Mouse (Mus musculus) midbrain, embryonic 15.5 days (tissue): ENCODE measurements around the gene Kcnb1. TPM values are rescaled to one million over a fixed set of nuclear protein-coding genes. Genes with fewer than 3 reads are reported as not detected.

ENCODE experiments used
- ATAC-seq: fragments of 200-750 bp; cut with Nextera tagmentation; replicated peaks from 2 replicates; pipeline ENCODE4 v1.8.0; 2017; ENCODE audit warnings: moderate TSS enrichment
- H3K27ac ChIP-seq: fragments of 300-500 bp; sonication (generic); 2 replicates; pipeline ENCODE4 v1.5.1; 2015; ENCODE audit warnings: mild to moderate bottlenecking, inconsistent platforms
- H3K27me3 ChIP-seq: fragments of 300-500 bp; sonication (generic); replicated peaks from 2 replicates; pipeline ENCODE4 v1.6.1; 2015; ENCODE audit warnings: inconsistent platforms
- H3K36me3 ChIP-seq: fragments of 300-500 bp; sonication (generic); replicated peaks from 2 replicates; pipeline ENCODE4 v1.6.1; 2015; ENCODE audit warnings: inconsistent platforms
- H3K4me1 ChIP-seq: fragments of 300-500 bp; sonication (generic); 2 replicates; pipeline ENCODE4 v1.6.1; 2015; ENCODE audit warnings: inconsistent platforms
- H3K4me2 ChIP-seq: fragments of 300-500 bp; sonication (generic); 2 replicates; pipeline ENCODE4 v1.6.1; 2015; ENCODE audit warnings: inconsistent platforms, mild to moderate bottlenecking, moderate library complexity
- H3K4me3 ChIP-seq: fragments of 300-500 bp; sonication (generic); 2 replicates; pipeline ENCODE4 v1.5.1; 2015; ENCODE audit warnings: mild to moderate bottlenecking, inconsistent platforms
- H3K9ac ChIP-seq: fragments of 300-500 bp; sonication (generic); 2 replicates; pipeline ENCODE4 v1.6.1; 2015; ENCODE audit warnings: mild to moderate bottlenecking, inconsistent platforms
- H3K9me3 ChIP-seq: fragments of 300-500 bp; sonication (generic); 2 replicates; pipeline ENCODE4 v1.6.1; 2016; ENCODE audit warnings: inconsistent platforms
- WGBS: fragments of 180-500 bp; shearing (Covaris S2); methylation state at CpG from one replicate; pipeline ENCODE4 v1.1.7; 2015; ENCODE audit warnings: mixed read lengths; 5-methylcytosine and 5-hydroxymethylcytosine counted together
- polyA plus RNA-seq: library from polyadenylated mRNA; unstranded; fragments of >200 nt; fragmentation: Nextera tagmentation; extraction: Ambion mirVana; gene quantifications from 2 replicates; pipeline ENCODE4 v1.2.1, GENCODE M21; 2015

The Kcnb1 gene
- polyA plus RNA-seq, 1 experiment from 2014 or later: 3.3 TPM

DNA sequence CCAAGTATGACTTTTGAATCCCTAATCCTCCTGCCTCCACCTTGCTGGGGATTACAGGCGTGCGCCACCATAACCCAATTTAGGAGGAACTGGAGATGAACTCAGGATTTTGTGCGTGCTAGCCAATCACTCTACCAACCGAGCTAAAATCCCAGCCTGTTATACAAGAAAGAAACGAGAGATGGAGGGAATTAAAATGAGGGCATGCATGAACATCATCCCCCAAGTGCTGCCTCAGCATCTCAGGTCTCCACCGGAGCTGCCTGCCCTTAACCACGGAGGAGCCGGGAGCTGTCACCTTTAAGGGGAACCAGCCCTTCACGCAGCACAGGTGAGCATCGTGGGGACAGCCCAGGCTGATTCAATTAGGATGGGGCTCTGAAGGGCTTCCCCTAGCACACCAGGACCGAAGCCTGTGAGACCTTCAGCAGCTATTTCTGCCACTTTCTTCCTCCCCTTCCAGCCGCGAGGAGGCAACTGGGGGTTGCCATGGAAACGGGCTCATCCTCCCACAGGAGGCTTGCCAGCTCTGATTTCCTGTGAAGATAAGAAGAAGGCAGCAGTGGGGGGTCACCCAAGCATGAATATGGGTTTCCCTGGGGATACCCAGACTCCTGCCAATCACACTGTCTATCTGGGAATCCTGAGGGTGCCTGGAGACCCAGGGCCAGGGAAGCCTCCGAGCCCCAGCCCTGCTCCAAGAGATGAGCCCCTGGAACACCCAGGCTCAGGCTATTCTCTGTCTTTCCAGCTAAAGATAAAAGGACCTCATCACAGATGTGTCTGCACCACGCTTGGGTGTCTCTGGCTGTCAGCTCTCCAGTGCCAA is 11.7 kb upstream of the Kcnb1 start:
- no peaks in the 10 kb centered on the region for H3K27me3 ChIP-seq
- H3K27ac ChIP-seq: peak overlapping the region; percentile 94
- H3K9me3 ChIP-seq: no peaks in the 10 kb centered on the region
- H3K4me2 ChIP-seq: peak overlapping the region; percentile 47
- H3K36me3 ChIP-seq: no peaks in the 10 kb centered on the region
- 13% methylated on average over 16 of the region's 16 CpGs for WGBS
- peaks cover 27% of the 10 kb centered on the region for H3K4me1 ChIP-seq
- H3K9ac ChIP-seq: peak overlapping the region; percentile 22; the same call in 1 of the 2 replicates
- H3K4me3 ChIP-seq: 0 out of 2 replicates have a peak overlapping the region, but pooled peaks have one; percentile 6
- ATAC-seq: peak; percentile 74

DNA sequence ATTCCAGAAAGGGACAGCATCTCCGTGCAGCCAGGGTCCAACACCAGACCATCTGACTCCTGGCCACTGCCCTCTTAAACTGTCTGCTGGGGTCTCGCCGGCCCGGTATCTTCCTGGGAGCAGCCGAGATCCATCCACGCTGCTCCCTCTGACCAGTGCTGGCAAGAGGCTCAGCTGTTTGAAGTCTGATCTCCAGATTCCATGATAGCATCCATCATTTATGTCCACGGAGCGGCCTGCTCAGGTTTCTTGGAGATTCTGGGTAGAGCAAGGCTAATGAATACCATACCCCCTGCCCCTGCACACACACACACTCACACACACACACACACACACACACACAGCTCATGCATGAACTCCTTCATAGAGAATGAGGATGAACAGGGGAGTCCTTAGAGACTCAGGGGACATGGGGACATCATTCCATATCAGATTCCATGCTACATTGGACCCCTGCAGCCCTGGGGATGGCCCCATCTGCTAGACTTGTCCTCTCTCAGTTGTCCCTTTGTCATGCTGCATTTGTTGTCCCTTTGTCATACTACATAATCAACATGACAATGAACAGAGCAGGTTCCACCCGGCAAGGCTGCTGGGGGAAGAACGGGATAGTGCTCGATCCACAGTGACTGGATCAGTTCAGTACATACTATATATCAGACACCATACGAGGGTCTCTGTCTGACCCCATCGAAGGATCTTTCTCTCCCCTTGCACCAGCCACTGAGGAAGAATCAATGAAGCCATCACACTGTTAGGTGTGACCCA is 8.9 kb upstream of the Kcnb1 start:
- H3K4me3 ChIP-seq: no peak overlapping the region
- ATAC-seq: no peak
- H3K27ac ChIP-seq: no peak overlapping the region
- no peaks in the 10 kb centered on the region for H3K9me3 ChIP-seq
- 57% methylated on average over 13 of the region's 13 CpGs for WGBS
- peaks cover 27% of the 10 kb centered on the region for H3K4me1 ChIP-seq
- H3K36me3 ChIP-seq: no peaks in the 10 kb centered on the region
- H3K27me3 ChIP-seq: no peaks in the 10 kb centered on the region
- H3K4me2 ChIP-seq: no peak overlapping the region
- H3K9ac ChIP-seq: no peak overlapping the region

DNA sequence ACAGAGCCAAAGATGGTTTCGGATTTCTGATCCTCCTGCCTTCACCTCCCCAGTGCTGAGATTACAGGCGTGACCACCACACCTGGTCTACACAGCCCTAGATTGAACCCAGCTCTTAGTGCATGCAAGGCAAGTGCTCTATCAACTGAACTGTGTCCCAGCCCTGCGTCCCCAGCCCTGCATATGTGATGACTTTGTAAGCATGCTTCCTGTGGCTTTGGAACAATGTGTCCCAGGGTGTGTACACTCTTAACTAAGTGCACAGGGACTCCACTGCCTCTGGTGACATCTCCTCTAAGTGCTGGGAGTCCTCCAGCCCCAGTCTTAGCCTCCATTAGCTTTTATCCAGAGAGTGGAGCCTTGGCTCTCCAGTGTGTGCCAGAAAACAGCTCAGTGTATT is 3.4 kb upstream of the Kcnb1 start:
- peaks cover 23% of the 10 kb centered on the region for H3K4me1 ChIP-seq
- no peaks in the 10 kb centered on the region for H3K36me3 ChIP-seq
- no peak overlapping the region for H3K4me2 ChIP-seq
- no peaks in the 10 kb centered on the region for H3K9me3 ChIP-seq
- ATAC-seq: no peak
- H3K27me3 ChIP-seq: peaks cover 12% of the 10 kb centered on the region
- WGBS: 92% methylated on average over 3 of the region's 3 CpGs
- no peak overlapping the region for H3K4me3 ChIP-seq
- no peak overlapping the region for H3K9ac ChIP-seq
- H3K27ac ChIP-seq: no peak overlapping the region

DNA sequence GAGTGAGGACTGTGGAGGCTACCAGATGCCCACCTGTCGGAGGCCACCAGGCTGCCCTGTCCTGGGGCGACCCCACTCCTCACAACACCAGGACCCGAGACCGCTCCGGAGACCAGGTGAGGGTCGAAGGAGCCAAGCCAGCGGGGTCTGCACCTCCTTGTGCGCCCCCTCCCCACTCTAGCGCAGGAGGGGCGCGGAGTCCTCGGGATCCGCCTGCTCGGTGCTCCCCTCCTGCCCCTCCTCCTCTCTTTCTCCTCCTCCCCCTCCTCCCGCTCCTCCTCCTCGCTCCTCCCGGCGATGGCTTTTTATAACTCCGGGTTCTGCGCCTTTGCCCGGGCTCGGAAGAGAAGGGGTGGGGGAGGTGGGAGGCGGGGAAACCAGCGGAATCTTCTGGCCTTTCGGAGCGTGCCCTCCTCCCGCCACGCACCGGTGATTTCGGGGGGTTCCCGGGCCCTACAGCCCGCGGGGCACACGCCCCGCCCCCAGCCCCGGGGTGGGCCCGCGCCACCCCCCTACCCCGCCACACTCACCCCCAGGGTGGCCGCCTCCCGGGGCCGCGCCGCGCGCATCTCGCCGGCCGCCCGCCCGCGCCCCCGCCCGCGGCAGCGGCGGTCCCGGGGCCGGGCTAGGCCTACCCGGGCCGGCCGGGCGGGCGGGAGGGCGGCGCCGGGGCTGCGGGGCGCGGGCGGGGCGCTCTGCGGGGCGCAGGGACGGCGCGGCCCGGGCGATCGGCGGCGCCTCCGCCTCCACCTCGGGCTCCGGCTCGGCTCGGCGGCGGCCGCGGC is 472 bp downstream of the Kcnb1 start:
- H3K36me3 ChIP-seq: 0 out of 2 replicates have a peak, but pooled peaks cover 4% of the 10 kb centered on the region
- peaks cover 15% of the 10 kb centered on the region for H3K27me3 ChIP-seq
- peak overlapping the region; percentile 71 for H3K4me2 ChIP-seq
- H3K4me1 ChIP-seq: peaks cover 51% of the 10 kb centered on the region
- peak overlapping the region; percentile 62; the same call in 1 of the 2 replicates for H3K27ac ChIP-seq
- ATAC-seq: peak; percentile 50
- WGBS: 1% methylated on average over 42 of the region's 91 CpGs
- peak overlapping the region; percentile 63 for H3K9ac ChIP-seq
- peak overlapping the region; percentile 63 for H3K4me3 ChIP-seq
- H3K9me3 ChIP-seq: no peaks in the 10 kb centered on the region

DNA sequence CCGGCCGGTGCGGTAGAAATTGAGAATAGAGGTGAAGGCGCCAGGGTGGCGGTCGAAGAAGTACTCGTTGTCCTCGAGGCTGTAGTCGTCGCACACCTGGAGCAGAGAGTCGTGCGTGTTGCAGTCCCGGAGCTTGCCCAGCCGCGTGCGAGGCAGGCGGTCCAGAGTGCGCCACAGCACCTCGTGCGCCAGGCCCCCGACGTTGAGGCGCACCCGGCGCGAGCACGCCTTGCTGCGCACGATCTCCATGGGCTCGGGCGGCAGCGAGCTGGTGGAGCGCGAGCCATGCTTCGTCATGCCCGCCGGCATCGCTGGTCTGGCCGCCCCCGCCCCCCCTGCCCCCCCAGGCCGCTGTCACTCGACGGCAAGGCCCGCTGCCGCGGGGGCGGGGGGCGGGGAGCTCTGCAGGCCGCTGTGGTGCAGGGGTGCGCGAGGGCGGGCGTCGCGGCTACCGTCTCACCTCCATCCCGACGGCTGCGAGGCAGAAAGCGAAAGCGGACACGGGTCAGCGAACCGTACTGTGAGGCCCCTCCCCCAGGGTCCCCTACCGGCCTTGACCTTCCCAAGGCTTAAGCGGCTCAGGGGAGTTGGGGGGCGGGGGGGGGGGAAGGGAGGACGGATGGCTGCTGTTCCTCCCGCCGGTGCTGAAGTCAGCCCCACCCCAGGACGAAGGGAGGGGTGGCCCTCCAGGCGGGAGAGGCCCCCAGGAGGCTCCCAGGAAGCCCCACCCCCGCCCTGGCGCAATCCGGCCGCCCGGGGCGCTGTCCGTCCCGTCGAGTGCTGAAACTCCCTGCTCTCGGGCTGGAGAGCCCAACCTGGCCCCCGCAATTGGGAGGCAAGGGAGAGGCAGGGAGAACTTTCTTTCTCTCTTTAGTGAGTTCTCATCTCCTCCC is 1.4 kb downstream of the Kcnb1 start:
- Histone ChIP-seq H3K9me3 (no peaks in the 10 kb centered on the region), H3K9ac (peak overlapping the region; percentile 63; the same call in 1 of the 2 replicates), H3K36me3 (0 out of 2 replicates have a peak, but pooled peaks cover 5% of the 10 kb centered on the region), H3K4me2 (peak overlapping the region; percentile 71), H3K4me1 (peaks cover 55% of the 10 kb centered on the region), H3K27me3 (peaks cover 15% of the 10 kb centered on the region), H3K4me3 (peak overlapping the region; percentile 63), H3K27ac (no peak overlapping the region)
- peak; percentile 4; the same call in 1 of the 2 replicates for ATAC-seq
- WGBS: 19% methylated on average over 71 of the region's 83 CpGs

DNA sequence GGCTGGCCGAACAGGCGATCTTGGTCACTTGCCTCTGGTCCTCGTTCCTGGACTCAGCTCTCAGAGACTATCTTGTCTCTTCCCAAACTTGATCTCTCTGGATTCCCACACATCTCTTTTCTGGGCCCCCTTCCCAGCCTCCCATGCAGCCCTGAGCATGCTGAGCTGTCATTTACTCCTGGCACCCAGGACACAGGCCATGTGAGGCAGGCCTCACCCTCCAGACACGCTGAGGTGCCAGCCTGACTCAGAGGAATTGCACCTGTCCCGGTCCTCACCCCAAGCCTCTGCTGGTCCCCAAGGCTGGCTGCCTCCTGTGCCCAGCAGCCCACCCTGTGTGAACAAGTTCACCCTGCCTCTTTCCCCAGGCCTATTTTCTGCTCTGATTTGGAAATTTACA is 2.8 kb downstream of the Kcnb1 start:
- Histone ChIP-seq H3K27ac (no peak overlapping the region), H3K36me3 (0 out of 2 replicates have a peak, but pooled peaks cover 5% of the 10 kb centered on the region)

DNA sequence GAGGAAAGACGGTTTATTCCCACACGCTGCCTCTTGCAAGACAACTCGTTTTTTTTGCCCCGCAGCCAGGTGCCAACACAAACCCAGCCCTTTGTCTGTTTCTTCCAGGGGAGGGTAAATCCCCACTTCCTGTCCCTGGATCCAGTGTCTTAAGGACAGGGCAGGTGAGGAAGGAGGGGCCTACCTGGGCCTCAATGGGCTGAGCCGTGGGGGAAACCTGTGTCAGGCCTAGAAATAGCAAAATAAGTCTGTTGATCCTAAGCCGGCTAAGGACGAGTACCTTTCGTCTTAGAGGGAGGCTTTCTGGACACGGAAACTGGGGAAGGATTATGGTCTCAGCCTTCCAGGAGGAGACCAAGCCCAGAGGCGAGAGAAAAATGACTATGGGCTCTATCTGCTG is 3.4 kb downstream of the Kcnb1 start:
- H3K27me3 ChIP-seq: peaks cover 15% of the 10 kb centered on the region
- 0 out of 2 replicates have a peak, but pooled peaks cover 5% of the 10 kb centered on the region for H3K36me3 ChIP-seq
- ATAC-seq: no peak
- H3K9me3 ChIP-seq: no peaks in the 10 kb centered on the region
- H3K9ac ChIP-seq: no peak overlapping the region
- no peak overlapping the region for H3K4me3 ChIP-seq
- WGBS: 39% methylated on average over 10 of the region's 10 CpGs
- H3K4me2 ChIP-seq: peak overlapping the region; percentile 7; the same call in 1 of the 2 replicates
- H3K27ac ChIP-seq: no peak overlapping the region
- peaks cover 55% of the 10 kb centered on the region for H3K4me1 ChIP-seq

More for the DNA sequence above, 2.8 kb downstream of the Kcnb1 start:
- Histone ChIP-seq H3K4me2 (peak overlapping the region; percentile 3; the same call in 1 of the 2 replicates), H3K27me3 (peaks cover 15% of the 10 kb centered on the region), H3K9me3 (no peaks in the 10 kb centered on the region), H3K4me3 (no peak overlapping the region), H3K4me1 (peaks cover 55% of the 10 kb centered on the region), H3K9ac (no peak overlapping the region)
- 76% methylated on average over 5 of the region's 5 CpGs for WGBS
- ATAC-seq: no peak

DNA sequence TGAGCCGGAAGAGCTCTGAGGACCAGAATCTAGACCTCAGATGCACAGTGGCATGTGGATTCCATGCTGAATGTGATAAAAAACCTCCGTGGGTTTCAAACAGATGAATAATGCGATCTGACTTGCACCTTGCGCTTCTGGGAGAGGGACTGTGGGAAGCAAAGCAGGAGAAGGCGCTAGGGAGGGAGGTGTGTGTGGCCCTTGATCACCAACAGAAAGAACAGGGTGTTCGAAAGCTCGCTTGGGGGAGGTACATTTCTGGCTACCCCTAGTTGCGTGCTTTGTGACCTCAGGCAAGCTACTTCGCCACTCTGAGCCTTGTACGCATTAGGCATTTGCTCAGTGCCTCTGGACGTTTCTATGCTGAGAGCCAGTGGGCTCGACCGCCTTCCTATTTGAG is 4.0 kb downstream of the Kcnb1 start:
- 0 out of 2 replicates have a peak, but pooled peaks cover 5% of the 10 kb centered on the region for H3K36me3 ChIP-seq
- H3K9me3 ChIP-seq: no peaks in the 10 kb centered on the region
- no peak overlapping the region for H3K9ac ChIP-seq
- H3K27ac ChIP-seq: no peak overlapping the region
- ATAC-seq: no peak
- 0 out of 2 replicates have a peak overlapping the region, but pooled peaks have one; percentile 7 for H3K4me2 ChIP-seq
- 60% methylated on average over 13 of the region's 13 CpGs for WGBS
- H3K4me1 ChIP-seq: peaks cover 53% of the 10 kb centered on the region
- peaks cover 12% of the 10 kb centered on the region for H3K27me3 ChIP-seq
- H3K4me3 ChIP-seq: no peak overlapping the region

DNA sequence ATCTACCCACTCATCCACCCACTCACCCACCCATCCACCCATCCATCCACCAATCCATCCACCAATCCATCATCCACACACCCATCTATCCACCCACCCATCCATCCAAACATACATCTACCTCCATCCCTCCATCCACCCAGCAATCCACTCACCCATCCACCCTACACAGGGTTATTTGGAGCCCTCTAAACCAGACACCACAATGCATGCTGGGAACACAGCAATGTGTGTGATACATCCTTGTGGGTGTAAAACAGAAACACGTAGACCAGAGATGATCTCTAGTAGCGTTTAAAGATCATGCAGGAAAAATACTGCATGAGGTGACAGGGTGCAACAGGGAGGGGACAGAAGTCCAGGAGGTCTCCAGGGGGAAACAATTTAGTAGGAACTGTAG is 4.5 kb downstream of the Kcnb1 start:
- ATAC-seq: no peak
- Histone ChIP-seq H3K9me3 (no peaks in the 10 kb centered on the region), H3K4me2 (no peak overlapping the region), H3K36me3 (0 out of 2 replicates have a peak, but pooled peaks cover 5% of the 10 kb centered on the region), H3K9ac (no peak overlapping the region), H3K4me1 (peaks cover 47% of the 10 kb centered on the region), H3K27ac (no peak overlapping the region), H3K4me3 (no peak overlapping the region), H3K27me3 (peaks cover 11% of the 10 kb centered on the region)
- 90% methylated on average over 2 of the region's 2 CpGs for WGBS

DNA sequence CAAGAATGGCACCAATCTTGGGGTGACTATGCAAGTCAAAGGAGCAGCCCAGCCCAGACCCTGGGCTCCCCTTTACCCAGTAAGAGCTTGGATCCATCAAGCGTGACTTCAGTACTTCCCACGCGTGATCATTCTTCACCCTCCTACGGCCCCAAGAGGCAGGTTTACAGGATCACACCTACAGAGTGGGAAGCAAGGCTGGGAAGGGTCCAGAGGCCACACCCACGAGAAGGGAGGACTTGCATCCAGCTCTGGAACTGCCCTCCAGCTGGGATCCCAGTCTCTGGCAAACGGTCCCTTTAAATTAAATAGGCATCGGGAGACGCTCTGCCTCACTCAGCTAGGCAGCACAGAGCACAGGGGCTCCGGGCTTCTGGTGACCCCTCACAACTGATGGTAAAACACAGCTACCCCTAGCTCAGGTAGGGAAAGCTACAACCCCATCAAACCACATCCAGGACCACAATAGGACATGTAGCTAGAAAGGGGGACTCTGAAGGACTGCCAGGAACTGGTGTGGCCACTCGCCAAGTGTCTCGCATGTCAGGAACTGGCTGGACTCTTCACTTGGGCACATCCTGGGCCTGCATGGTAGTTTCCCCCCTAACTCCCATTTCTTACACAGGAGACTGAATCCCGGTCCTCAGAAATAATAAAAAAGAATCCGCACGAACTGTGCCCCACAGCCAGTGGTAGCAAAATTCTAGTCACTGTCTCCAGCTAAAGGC is 8.1 kb downstream of the Kcnb1 start:
- Histone ChIP-seq H3K27me3 (no peaks in the 10 kb centered on the region), H3K4me2 (no peak overlapping the region), H3K4me1 (peaks cover 22% of the 10 kb centered on the region), H3K27ac (no peak overlapping the region), H3K9me3 (no peaks in the 10 kb centered on the region), H3K4me3 (no peak overlapping the region), H3K36me3 (0 out of 2 replicates have a peak, but pooled peaks cover 5% of the 10 kb centered on the region), H3K9ac (no peak overlapping the region)
- ATAC-seq: no peak
- WGBS: 86% methylated on average over 14 of the region's 14 CpGs
